Mouse (Mus musculus) left cerebral cortex, postnatal 14 days (tissue): ENCODE measurements around the gene Efcab11. TPM values are rescaled to one million over a fixed set of nuclear protein-coding genes. Genes with fewer than 3 reads are reported as not detected.

Experiments
- DNase-seq, 2 experiments: peaks; one replicate each; pipeline ENCODE4 v3.0.0; 2021 to 2022; ENCODE audit warnings: low spot score in 2 of 2, mixed read lengths in 1 of 2
- intact Hi-C: fragments of 180-260 bp; cut with DNase I; formaldehyde crosslinking; loops from one replicate; pipeline ENCODE4 v1.15.1; 2025
- total RNA-seq, 2 experiments: library from RNA; stranded (reverse); gene quantifications; 2 replicates each; pipeline ENCODE4 v1.2.3; 2021

Gene Efcab11
- total RNA-seq, 2 experiments from 2014 or later = 0.29 to 0.61 TPM

DNA sequence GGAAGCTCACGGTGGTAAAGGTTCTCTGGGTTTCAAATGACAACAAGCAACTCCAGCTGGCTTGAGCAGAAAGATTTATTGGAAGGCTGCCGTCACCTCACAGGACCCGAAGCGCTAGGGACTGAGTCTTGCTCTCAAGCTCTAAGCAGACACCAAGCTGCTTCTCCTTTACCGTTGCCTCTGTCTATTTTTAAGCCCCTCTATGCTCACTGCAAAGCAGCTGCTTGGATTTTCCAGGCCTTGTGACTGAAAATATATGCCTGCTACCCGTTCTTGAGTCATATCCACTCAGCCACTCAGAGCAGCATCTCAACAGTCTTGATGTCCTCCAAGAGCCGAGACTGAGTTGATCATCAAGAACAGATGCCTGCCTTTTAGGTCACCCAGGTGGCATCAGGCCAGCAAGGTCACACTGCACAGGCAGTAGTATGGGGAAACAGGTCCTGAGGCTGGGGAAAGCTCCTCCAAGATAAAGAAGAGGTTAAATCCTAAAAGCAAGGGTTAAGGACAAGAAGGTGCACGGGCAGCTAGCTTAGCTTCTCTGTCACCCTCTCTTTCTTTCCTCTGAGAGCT, 168.1 kb downstream of the Efcab11 start:
- peak; percentile 53 to 85 for DNase-seq
- intact Hi-C loops = loop anchor here (10.0 kb wide), 1 partner anchor 151 kb away; the partner anchor contains the start of gene Foxn3

DNA sequence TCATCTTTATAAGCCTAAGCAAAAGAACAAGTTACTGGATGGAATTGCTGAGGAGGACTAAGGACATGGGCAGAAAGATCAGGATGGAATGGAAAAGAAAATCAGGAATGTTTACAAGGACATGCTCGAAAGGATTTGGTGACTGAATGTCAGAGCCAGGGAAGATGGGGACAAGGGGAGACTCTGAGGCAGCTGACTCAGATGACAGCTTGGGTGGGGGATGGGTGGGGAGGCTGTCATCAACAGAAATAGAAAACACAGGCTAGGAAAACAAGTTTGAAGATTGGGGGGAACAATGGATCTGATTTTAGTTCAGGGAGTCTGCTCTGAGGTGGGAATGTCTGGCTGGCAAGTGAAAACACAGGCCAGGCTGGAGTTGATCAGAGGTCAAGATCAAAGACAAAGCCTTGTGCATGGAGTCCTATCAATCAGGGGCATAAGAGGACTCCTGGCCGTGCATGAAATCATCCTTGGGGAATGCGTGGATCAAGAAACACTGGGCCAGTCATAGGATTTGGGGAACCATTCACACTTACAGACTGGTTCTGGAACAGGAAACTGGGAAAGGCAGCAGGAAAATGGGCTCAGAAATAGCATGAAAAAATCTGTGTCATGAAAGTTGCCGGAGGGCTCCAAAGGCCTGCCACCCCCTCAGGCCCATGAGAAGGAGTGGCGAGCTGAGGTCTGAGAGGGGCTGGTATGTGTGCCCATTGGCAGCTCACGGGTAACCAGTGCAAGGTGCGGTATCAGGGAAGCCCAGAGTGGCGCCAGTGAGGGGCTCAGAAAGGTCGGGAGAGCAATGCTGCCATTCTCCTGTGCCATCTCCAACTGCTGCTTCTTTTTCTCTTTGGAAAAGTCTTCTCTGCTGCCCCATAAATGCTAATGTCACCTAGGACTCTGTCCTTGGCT, 168.9 kb downstream of the Efcab11 start:
- DNase-seq = no peak
- intact Hi-C loops = loop anchor here (10.0 kb wide), 1 partner anchor 151 kb away; the partner anchor contains the start of gene Foxn3

DNA sequence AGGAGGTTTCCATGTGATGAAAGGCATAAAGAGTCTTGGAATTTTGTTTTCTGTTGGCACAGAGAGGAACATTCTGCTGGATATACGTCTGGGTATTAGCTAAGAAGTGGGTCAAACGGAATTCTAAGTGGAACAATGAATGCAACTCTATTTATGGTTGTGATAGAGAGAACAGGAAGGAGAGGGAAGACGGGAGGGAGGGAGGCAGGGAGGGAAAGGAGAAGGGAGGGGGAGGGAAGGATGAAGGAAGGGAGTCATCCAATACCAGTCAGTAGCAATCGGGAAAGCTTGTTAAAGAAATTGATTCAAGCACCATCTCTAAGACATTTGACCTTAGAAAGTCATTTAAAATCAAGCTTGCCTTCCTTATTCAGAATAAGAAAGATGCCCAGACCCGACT, 172.0 kb downstream of the Efcab11 start:
- no peak for DNase-seq
- intact Hi-C loops = loop anchor here (10.0 kb wide), 1 partner anchor 147 kb away; the partner anchor contains the start of gene Foxn3

DNA sequence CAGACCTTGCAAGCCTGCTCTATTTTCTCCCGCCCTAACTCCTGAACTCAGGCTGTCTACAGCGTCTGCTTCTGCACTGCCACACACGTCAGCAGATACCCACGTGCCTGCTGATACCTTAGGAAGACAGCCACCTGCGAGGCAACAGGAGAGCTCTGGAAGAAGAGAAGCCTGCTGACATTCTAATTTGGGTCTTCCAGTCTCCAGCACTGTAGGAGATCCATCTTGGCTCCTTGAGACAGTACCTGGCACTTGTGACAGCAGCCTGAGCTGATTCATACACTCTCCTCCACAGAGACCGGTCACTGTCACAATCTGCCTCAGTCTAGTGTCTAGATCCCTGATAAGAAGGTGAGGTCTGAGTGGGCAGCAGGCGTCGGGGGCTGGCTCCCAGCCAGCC, 182.0 kb downstream of the Efcab11 start:
- DNase-seq = no peak
- intact Hi-C loops = no loop called here

DNA sequence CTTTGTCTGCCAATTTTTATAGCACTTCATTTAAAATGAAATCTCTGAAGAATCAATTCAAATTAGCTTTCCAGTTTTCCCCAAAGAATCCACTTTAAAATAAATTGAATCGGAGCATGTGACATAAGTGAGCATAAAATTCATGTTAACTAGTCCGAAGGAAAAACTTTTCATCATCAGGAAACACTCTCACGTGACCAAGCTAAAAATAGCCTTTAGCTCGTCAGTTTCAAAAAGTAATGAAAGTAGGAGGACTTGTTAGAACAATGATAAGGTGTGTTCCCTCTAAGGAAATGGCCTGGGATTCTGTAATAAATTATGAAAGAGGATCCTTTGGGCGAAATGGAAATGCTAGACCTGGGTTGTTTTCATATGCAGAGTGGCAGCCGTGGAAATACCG, 183.9 kb downstream of the Efcab11 start:
- intact Hi-C loops = no loop called here

DNA sequence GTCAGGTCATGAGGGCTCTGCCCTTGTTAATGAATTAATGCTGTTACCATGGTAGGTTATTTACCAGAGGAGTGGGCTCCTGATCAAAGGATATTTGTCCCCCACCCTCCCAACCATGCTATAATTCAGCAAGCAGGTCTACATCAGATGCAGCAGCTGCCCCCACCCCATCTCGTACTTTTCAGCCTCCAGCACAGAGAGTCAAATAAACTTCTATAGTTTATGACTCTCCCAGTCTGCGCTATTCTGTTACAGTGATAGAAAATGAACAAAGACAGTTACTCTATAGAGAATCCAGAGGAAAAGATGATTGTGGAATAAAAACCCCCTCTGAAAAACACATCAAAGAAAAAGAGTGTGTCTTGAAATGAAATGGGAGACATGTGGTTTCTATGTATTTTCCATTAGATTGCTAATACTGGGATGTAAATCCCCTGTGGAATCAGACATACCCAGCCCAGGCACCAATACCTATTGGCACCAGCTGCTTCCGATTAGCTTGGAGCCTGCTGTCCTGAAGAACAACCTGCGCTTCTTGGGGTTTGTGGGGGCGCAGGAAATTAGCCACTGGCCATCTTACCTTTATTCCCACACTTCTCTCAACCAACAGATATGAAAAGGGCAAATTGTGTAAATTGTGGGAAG, 184.7 kb downstream of the Efcab11 start:
- intact Hi-C loops = no loop called here
- no peak for DNase-seq

More for the DNA sequence above, 183.9 kb downstream of the Efcab11 start:
- DNase-seq = no peak

DNA sequence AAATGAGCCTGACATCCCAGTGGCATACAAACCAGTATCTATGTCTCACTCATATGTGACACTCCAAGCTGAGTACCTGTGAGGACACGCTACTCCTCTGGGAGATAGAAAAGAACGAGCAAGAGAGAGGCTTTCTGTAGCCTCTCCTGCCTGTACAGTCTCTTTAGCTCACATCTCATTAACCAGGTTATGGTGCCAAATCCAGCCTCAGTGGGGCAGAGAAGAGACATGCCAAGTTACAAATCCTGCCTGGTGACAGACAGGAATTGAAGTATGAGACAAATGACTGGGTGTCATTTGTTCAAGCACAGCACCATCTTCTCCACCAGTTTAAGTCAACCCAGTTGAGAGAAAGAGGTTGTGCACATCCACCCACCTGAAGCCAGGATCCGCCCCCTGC, 190.2 kb downstream of the Efcab11 start:
- DNase-seq = no peak
- intact Hi-C loops = no loop called here

DNA sequence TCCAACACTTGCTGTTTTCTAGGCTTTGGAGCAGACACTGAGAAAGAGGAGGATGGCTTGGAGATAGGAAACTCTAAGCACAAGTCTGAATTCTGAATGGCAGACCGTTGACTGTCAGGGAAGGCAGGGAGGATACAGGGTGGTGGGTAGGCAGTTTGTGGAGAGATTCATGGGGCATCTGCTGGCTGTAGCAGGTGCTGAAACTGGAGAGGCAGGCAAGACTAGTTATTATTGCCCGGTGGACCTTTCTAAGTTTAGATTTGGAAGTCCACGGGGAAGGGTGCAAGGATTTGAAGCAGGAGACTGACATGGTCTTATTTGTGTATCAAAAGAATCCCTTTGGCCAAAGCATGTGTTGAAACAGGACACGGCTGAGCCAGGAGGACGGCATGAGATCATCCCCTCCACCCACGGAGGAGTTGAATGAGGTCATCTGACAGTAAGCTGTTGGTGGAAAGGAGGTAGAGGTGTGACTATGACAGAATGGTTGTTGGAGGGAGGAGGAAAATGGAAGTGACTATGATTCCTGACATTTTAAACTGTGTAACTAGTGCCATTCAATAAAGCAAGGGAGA, 197.7 kb downstream of the Efcab11 start:
- no peak for DNase-seq
- intact Hi-C loops = no loop called here

DNA sequence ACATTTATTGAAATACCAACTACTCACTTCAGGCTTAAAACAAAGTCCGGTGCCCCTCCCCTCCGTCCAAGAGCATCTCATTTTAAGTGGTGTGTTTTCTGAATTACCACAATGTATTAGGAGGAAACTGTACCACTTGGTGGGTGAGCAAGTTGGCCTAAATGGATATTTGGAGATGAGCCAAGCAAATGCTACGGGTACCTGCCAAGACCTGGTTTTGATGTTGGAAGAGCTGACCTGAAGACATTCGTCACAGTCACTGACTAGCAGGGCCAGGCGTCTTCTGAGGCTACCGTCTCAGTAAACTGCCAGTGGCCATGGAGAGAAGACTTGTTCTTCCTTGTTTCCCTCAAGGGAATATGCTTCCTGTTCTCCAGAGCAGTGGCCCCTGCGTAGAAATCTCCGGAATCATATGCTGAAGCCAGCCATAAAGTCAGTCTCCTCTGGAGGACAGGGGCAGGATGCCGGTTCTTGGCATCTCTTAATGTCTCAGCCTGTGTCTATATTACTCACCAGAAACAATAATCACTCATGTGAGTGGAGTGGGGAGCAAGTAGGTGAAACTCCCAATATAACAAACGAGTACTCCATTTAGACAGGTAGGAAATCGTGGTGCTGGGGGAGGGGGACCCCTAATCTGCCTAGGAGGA, 198.7 kb downstream of the Efcab11 start:
- intact Hi-C loops = no loop called here
- no peak for DNase-seq

DNA sequence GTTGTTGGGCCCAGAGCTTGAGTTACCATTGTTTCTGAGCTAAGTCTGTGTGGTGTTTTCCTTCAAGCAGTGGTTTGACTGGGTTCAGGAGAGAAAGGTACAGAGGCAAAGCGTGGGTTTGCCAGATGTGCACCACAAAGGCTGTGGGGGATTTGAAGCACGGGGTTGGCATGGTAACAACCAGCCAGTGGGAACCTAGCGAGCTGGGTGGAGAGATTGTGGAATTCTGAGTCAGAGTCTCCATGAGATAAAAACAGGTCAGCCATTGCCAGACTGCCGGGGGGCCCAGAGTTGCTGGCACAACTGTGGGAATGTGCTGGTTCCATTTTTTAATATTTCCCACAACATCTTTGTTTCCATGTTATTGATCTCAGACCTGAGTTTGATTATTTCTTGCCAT, 202.6 kb downstream of the Efcab11 start:
- no peak for DNase-seq
- intact Hi-C loops = no loop called here

DNA sequence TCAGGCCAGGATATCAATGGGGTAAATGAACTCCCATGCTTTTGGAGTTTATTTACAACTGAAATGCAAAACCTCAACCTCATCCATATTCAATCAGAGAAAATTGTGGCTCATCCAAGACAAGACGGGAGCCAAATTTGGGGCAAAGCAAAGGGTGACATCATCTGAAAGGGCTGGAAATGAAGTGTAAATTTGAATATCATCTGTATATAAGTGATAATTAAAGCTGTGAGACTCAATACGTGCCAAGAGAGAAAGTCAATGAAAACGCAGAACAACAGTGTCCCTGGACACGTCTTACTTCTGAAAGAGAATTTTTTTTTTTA, 212.4 kb downstream of the Efcab11 start:
- DNase-seq = peak in 1 of 2 experiments; percentile 7
- intact Hi-C loops = no loop called here

DNA sequence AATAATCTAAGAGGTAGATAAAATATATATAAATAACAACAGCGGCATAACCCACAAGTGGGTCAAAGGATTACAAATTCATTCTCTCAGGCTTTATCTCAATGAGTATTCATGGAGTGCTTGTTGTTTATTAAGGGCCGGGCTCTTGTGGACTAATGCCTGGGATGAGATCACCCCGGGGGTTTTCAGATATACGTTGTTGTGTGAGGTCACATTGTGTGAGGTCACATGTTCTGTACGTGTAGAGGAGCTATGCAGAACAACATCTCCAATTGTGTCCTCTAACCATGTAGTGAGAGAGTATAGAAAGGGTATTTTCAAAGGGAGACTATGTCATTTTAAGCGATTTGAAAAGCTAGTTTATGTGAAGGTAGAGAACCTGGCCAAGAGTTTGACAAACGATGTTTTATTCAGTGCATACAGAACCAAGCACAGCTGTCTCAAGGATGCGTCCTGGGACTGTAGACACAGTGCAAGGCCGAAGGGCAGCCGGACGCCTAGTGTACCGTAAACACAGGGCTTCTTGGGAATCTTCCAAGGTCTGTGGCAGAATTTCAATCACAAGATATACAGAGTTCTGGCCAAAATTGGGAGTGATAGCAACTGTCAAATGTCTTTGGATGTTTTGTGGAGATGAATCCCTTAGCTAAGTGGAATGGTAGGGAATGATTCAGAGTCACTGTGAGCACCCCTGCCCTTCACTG, 212.9 kb downstream of the Efcab11 start:
- intact Hi-C loops = no loop called here
- DNase-seq = peak; percentile 22 to 29

DNA sequence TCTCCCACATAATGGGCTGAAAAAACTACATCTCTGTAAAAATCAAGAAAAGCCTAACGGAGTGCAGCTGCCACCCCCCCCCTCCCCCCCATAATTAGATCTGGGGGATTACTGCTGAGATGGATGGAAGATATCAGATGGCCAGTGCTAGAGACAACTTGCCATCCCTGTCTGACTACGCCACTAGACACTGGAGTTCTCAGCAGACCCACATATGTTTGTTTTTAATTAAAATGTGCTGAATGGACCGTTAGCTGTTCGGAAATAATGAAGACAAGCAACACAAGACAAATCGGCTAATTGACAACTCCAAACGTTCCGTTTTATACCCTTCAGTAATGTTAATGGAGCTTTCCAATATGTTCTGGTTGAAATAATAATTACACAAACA, 213.5 kb downstream of the Efcab11 start:
- intact Hi-C loops = no loop called here
- no peak for DNase-seq

DNA sequence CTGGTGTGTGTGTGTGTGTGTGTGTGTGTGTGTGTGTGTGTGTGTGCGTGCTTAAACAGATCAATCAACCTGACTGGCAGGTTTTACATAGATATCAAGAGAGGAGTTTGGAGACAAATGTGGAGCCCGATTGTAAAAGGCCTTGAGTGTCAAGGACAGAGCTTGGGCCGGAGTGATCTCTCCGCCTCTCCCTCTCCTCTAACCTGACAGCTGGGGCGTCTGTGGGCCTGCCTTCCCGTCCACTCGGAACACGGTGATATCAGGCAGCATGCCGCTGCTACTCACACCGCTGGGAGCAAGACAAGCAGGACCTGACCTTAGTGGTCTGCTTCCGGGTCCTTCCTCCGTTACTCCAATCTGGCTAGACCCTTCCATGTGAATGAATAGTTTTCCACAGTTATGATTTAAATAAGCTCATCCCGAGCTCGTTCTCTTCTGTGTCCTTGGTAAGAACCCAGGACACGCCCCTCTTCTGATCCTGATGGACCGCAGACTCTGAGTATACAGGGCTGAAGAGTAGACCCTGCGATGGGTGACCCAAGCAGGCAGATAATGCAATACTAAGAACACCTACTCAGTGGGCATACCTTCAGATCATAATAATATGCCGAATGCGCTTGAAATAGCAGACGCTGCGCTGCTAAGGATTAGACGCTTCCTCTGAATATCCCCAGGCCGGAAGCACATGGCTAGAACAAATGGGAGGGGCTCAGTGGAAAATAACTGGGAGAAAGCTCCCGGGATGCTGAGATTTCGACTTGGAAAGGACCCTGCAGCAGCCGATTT, 214.1 kb downstream of the Efcab11 start:
- intact Hi-C loops = no loop called here
- DNase-seq = peak; percentile 15 to 20

DNA sequence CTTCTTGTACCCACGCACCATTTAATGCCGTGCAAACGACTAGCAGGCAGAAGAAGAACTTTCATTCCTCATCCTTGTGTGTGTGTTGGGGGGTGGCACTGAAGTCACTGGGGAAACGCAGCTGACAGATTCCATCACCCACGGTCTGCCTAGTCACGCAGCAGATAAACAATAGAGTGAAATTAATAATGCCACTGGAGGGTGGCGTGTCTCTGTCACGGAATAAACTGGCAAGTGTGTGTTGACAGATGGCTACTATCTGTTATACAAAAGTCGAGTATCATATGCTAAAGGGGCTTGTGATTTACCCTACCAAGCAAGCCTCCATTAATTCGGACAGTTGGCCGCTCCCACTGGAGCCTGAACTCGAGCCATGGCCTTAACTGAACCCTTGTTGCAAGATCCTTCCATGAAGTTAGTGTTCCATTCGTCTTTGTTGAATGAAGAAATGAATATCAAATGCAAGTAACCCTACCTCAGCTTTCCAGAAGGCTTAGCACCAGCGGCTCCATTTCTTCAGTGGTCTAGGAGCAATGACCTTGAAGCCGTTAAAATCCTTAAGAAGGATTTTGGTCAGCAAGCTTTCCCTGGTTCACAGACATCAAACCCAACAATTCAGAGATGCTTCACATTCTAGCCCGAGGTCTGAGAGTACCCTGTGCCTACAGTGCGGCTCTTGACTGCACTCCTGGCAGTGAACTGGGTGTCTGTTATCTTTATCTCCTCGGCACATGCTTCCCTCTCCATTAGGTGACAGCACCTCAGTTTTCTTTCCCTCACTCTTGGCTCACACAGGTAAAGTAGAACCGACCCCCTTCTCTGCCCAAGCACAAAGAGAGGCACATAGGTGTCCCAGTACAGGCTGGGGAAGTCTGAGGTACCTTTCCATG, 229.0 kb downstream of the Efcab11 start:
- no peak for DNase-seq
- intact Hi-C loops = no loop called here

DNA sequence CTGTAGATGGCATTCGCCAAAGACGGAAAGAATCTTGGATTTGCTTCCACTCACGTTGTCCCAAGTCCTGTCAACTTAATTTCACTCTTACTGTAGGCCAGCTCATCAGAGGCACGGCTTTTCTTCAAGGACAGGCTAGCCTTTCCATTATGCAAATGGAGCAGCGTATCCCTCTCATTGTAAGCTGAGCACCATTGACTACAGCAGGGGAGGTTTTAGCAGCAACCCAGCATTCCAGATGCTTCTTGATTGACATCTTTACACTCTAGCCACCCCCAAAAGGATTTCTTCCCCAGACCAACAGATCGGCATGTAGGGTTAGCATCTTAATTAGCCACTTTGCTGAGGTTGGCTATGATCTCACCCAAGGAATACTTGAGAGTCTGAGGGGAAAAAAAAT, 231.8 kb downstream of the Efcab11 start:
- intact Hi-C loops = no loop called here
- DNase-seq = no peak

DNA sequence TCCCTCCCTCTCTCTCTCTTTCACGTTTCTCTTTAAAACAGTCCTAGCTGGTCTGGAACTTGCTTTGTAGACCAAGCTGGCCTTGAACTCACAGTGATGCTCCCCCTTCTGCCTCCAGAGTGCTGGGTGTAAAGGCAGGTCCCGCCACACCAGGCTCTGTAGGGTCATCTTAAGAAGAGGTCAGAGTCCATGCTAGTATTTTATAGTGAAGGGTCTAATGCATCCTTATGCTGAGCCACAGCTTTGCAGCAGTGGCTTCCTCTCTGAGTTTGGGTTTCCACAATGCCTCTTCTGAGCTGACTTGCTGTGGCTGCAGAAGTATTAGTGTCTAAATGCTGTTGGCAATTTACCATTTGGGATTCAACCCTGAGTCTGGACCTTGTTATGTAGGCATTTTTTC, 234.5 kb downstream of the Efcab11 start:
- intact Hi-C loops = no loop called here
- no peak for DNase-seq
